Mouse (Mus musculus): ENCODE data around the gene Pdzd4. TPM values are rescaled to one million over a fixed set of nuclear protein-coding genes. Genes with fewer than 3 reads are reported as not detected.

Pdzd4 gene
- polyA plus RNA-seq, 1 experiment from 2014 or later: 1.2 TPM

DNA sequence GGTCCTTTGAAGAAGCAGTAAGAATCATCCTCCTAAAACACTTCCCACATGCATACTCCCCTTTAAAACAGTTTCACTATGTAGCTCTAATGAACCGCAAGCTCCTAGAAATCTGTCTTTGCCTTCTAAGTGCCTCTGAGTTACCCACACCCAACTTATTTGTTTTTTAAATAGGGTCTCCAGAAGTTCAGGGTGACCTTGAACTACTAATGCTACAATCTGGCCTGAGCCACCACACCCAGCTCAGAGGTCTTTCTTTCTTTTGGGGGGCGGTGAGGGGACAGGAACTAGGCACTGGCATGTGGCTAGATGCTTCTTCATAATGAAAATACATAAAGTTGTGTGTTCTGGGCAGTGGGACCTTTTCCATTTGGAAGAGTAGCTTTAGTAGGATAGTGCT lies 27.3 kb downstream of the Pdzd4 start:
- H3K9me3 ChIP-seq (ENCODE audit: control insufficient read depth, low read length): no peaks in the 10 kb centered on the region
- 86% methylated on average over 2 of the region's 2 CpGs for WGBS
- no peak overlapping the region for H3K27ac ChIP-seq (ENCODE audit: low read depth)
- ATAC-seq (replicated peaks; ENCODE audit: low FRiP score, low TSS enrichment, low read depth) (no peak), DNase-seq (ENCODE audit: low spot score) (no peak)
- no peak overlapping the region for H3K4me3 ChIP-seq (ENCODE audit: low read depth, low read length)
- H3K36me3 ChIP-seq (ENCODE audit: control insufficient read depth, insufficient read depth, low read length): 0 out of 2 replicates have a peak, but pooled peaks cover under 1% of the 10 kb centered on the region
- no peaks in the 10 kb centered on the region for H3K4me1 ChIP-seq (replicated peaks; ENCODE audit: control insufficient read depth, insufficient read depth, low read length)
- H3K9ac ChIP-seq (ENCODE audit: low read length): no peak overlapping the region
- H3K4me2 ChIP-seq (ENCODE audit: low read length): no peak overlapping the region
- H3K27me3 ChIP-seq (replicated peaks; ENCODE audit: control insufficient read depth, insufficient read depth, low read length): no peaks in the 10 kb centered on the region

DNA sequence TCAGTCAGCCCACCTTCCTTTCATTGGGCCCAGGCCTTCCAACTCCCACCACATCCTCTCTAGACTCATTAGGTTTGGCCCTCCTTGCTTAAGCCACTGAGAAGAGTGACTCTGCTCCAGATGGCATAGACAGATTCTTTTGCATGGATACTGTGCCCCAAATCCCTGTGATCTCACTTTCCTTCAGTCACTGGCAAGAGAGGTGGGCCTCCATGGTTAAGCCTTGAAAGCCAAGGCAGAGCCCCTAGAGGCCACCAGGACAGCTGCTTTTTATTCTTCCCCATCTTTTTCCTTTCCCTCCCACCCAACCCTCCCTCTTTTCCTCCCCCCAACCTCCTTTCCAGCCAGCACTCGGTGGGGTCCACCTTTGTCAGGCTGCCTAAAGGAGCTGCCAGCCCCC lies 31.3 kb downstream of the Pdzd4 start:
- no peak overlapping the region for H3K4me2 ChIP-seq (ENCODE audit: low read length)
- no peak for ATAC-seq (replicated peaks; ENCODE audit: low FRiP score, low TSS enrichment, low read depth)
- 20% methylated on average over 1 of the region's 1 CpGs for WGBS
- no peak for DNase-seq (ENCODE audit: low spot score)
- H3K27ac ChIP-seq (ENCODE audit: low read depth): no peak overlapping the region
- H3K4me1 ChIP-seq (replicated peaks; ENCODE audit: control insufficient read depth, insufficient read depth, low read length): no peaks in the 10 kb centered on the region
- H3K27me3 ChIP-seq (replicated peaks; ENCODE audit: control insufficient read depth, insufficient read depth, low read length): no peaks in the 10 kb centered on the region
- H3K36me3 ChIP-seq (ENCODE audit: control insufficient read depth, insufficient read depth, low read length): peaks cover 13% of the 10 kb centered on the region; the same call in 1 of the 2 replicates
- no peaks in the 10 kb centered on the region for H3K9me3 ChIP-seq (ENCODE audit: control insufficient read depth, low read length)
- no peak overlapping the region for H3K9ac ChIP-seq (ENCODE audit: low read length)
- H3K4me3 ChIP-seq (ENCODE audit: low read depth, low read length): no peak overlapping the region

DNA sequence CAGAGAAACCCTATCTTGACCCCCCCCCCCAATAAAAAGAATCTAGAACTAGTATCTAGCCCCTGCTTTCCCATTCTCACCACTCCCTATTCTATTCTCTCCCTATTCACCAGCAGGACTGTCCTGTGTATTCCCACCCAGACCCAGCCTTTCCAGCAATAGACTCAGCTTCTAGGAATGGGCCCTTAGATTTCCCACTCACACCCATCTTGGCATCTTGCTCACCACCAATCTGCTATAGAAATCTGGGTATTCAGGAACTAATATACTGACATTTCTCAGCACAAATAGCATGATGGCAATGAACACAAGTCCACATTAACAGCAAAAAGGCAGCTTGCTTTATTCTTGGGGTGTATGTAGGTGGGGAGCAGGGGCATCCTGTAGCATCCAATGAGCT lies 31.7 kb downstream of the Pdzd4 start:
- Histone ChIP-seq H3K27me3 (replicated peaks; ENCODE audit: control insufficient read depth, insufficient read depth, low read length) (no peaks in the 10 kb centered on the region), H3K9ac (ENCODE audit: low read length) (no peak overlapping the region), H3K4me1 (replicated peaks; ENCODE audit: control insufficient read depth, insufficient read depth, low read length) (no peaks in the 10 kb centered on the region), H3K36me3 (ENCODE audit: control insufficient read depth, insufficient read depth, low read length) (peaks cover 13% of the 10 kb centered on the region; the same call in 1 of the 2 replicates), H3K9me3 (ENCODE audit: control insufficient read depth, low read length) (no peaks in the 10 kb centered on the region), H3K27ac (ENCODE audit: low read depth) (no peak overlapping the region), H3K4me3 (ENCODE audit: low read depth, low read length) (no peak overlapping the region), H3K4me2 (ENCODE audit: low read length) (no peak overlapping the region)
- DNase-seq (ENCODE audit: low spot score) (no peak), ATAC-seq (replicated peaks; ENCODE audit: low FRiP score, low TSS enrichment, low read depth) (no peak)

DNA sequence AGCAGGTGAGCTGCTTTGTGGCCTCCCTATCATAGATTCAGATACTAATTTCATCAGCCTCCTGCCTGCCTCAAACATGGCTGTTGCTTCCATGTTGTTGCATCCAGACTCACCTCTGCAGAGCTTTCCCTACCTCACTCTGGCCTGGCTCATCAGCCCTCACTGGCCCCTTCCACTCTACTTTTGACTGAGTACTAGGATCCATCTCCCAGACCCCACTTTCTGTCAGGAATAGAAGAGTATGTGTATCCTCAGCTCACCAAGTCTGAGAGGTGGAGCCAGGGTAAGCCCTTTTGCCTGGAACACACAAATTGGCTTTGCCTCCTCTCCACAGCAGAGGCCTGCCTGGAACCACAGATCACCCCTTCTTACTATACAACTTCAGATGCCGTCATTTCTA lies 36.3 kb downstream of the Pdzd4 start:
- no peaks in the 10 kb centered on the region for H3K27me3 ChIP-seq (replicated peaks; ENCODE audit: control insufficient read depth, insufficient read depth, low read length)
- peak overlapping the region; percentile 56 for H3K4me2 ChIP-seq (ENCODE audit: low read length)
- no peak for ATAC-seq (replicated peaks; ENCODE audit: low FRiP score, low TSS enrichment, low read depth)
- 0 out of 2 replicates have a peak overlapping the region, but pooled peaks have one; percentile 54 for H3K4me3 ChIP-seq (ENCODE audit: low read depth, low read length)
- no peak overlapping the region for H3K27ac ChIP-seq (ENCODE audit: low read depth)
- peaks cover 6% of the 10 kb centered on the region for H3K4me1 ChIP-seq (replicated peaks; ENCODE audit: control insufficient read depth, insufficient read depth, low read length)
- no peaks in the 10 kb centered on the region for H3K9me3 ChIP-seq (ENCODE audit: control insufficient read depth, low read length)
- no peak overlapping the region for H3K9ac ChIP-seq (ENCODE audit: low read length)
- no peak for DNase-seq (ENCODE audit: low spot score)
- peaks cover 13% of the 10 kb centered on the region; the same call in 1 of the 2 replicates for H3K36me3 ChIP-seq (ENCODE audit: control insufficient read depth, insufficient read depth, low read length)
- WGBS: 90% methylated on average over 1 of the region's 1 CpGs

DNA sequence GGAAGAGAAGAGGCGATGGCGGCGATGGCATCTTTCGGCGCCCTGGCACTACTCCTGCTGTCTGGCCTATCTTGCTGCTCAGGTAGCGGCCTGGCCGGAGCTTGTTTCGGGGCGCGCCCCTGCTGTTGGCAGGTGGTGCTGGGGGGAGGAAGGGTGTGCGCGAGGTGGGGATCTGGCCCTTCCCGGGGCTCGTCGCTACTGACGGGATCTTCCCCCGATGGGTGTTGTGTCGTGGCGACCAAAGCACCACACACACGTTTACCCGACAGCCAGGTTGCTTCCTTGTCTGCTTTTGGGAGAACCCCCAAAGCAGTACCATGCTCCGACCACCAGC lies 37.6 kb downstream of the Pdzd4 start:
- peak overlapping the region; percentile 54 for H3K4me3 ChIP-seq (ENCODE audit: low read depth, low read length)
- no peaks in the 10 kb centered on the region for H3K27me3 ChIP-seq (replicated peaks; ENCODE audit: control insufficient read depth, insufficient read depth, low read length)
- no peaks in the 10 kb centered on the region for H3K9me3 ChIP-seq (ENCODE audit: control insufficient read depth, low read length)
- peak overlapping the region; percentile 69 for H3K27ac ChIP-seq (ENCODE audit: low read depth)
- 9% methylated on average over 17 of the region's 22 CpGs for WGBS
- peak overlapping the region; percentile 56 for H3K4me2 ChIP-seq (ENCODE audit: low read length)
- peaks cover 6% of the 10 kb centered on the region for H3K4me1 ChIP-seq (replicated peaks; ENCODE audit: control insufficient read depth, insufficient read depth, low read length)
- ATAC-seq (replicated peaks; ENCODE audit: low FRiP score, low TSS enrichment, low read depth) (peak; percentile 36; the same call in 1 of the 2 replicates), DNase-seq (ENCODE audit: low spot score) (no peak)
- peaks cover 9% of the 10 kb centered on the region; the same call in 1 of the 2 replicates for H3K36me3 ChIP-seq (ENCODE audit: control insufficient read depth, insufficient read depth, low read length)
- peak overlapping the region; percentile 76 for H3K9ac ChIP-seq (ENCODE audit: low read length)

DNA sequence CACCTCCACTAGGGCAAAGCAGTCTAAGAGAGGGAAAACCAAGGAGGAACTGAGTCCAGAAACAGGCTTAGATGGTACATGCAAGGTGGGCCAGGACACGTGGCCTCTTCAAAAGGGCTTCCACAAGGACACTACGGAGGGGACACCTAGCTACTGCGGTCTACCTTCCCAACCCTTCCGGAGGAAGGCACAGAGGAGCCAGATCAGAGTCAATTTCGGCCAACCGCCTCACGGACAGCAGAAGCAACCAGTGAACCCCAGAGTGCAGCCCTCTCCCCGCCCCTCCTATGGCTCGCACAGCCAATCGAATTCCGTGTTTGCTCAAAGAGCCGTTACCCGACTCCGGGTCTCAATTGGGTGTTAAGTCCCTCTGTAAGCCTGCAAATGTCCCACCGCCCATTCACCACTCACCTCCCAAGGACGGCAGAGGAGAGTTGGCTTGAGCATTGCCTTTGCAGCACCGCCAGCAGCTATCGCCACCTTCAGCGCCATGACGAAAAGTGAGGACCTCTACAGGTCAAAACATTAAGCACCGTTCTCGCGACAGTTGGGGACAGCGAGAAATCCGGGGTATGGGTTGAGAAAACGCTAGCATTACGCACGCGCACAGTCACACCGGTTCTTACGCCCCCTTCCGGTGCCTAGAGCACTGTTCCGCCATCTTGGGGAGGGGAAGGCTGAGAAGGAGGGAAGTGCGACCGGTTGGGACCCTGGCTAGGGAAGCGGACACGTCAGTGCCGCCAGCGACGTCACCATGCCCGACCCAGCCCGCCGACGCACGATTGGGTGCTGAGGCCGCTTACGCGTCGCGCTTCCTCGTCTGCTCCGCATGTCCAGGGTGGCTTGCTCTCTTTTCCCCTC lies 38.2 kb downstream of the Pdzd4 start, which contains the start of the genes Idh3g and Ssr4:
TSS of gene Idh3g (minus strand) at position 534 of the 861 bp plus-strand sequence.
TSS of gene Ssr4 (plus strand) at position 665 of the 861 bp plus-strand sequence.
- Histone ChIP-seq H3K4me3 (ENCODE audit: low read depth, low read length) (peak within 1 kb of the TSS; percentile 54), H3K27ac (ENCODE audit: low read depth) (peak within 1 kb of the TSS; percentile 86), H3K4me1 (replicated peaks; ENCODE audit: control insufficient read depth, insufficient read depth, low read length) (peaks cover 6% of the 10 kb centered on the region), H3K9ac (ENCODE audit: low read length) (peak within 1 kb of the TSS; percentile 76), H3K4me2 (ENCODE audit: low read length) (peak within 1 kb of the TSS; percentile 58), H3K27me3 (replicated peaks; ENCODE audit: control insufficient read depth, insufficient read depth, low read length) (no peaks in the 10 kb centered on the region), H3K9me3 (ENCODE audit: control insufficient read depth, low read length) (no peaks in the 10 kb centered on the region), H3K36me3 (ENCODE audit: control insufficient read depth, insufficient read depth, low read length) (peaks cover 12% of the 10 kb centered on the region; the same call in 1 of the 2 replicates)
- 9% methylated on average over 51 of the region's 52 CpGs for WGBS
- ATAC-seq (replicated peaks; ENCODE audit: low FRiP score, low TSS enrichment, low read depth) (peak; percentile 95), DNase-seq (ENCODE audit: low spot score) (peak; percentile 95)

DNA sequence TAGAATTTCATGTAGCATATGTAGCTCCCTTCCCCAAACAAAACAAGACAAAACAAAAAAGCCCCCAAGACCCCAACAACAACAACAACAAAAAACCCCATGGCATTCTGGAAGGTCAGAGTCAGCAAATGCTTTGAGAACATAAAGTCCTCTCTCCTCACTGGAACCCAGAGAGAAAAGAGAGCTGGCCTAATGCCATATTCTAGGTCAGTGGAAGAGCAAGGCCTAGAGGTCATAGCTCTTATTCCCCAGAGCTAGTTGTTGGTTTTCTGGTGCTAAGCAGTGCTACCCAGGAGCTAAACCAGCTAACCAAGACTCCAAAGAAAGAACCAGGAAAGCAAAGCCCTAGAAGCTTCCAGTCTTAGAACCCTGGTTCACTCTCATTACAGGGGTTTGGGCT lies 39.1 kb downstream of the Pdzd4 start:
- no peak for DNase-seq (ENCODE audit: low spot score)
- peak overlapping the region; percentile 86; the same call in 1 of the 2 replicates for H3K27ac ChIP-seq (ENCODE audit: low read depth)
- no peak for ATAC-seq (replicated peaks; ENCODE audit: low FRiP score, low TSS enrichment, low read depth)

DNA sequence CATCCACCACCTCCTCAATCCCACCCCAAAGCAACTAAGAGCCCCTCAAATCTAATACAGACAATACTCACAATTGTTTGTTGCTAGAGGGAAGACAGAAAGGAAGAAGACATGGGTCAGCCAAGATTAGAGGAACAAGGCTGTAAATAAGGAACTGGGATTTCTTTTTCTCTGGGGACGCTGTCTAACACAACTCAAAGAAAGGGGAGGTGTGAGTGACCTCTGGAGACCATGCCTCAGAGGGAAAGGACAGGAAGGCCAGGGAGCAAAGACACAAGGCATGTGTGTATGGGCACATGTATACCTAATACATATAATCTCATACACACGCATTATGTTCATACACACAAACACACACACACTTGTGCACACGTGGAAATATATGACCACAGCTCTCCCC lies 42.5 kb downstream of the Pdzd4 start:
- peaks cover 6% of the 10 kb centered on the region for H3K4me1 ChIP-seq (replicated peaks; ENCODE audit: control insufficient read depth, insufficient read depth, low read length)
- no peak overlapping the region for H3K4me2 ChIP-seq (ENCODE audit: low read length)
- H3K4me3 ChIP-seq (ENCODE audit: low read depth, low read length): no peak overlapping the region
- WGBS: 87% methylated on average over 3 of the region's 3 CpGs
- ATAC-seq (replicated peaks; ENCODE audit: low FRiP score, low TSS enrichment, low read depth) (no peak), DNase-seq (ENCODE audit: low spot score) (no peak)
- H3K27me3 ChIP-seq (replicated peaks; ENCODE audit: control insufficient read depth, insufficient read depth, low read length): no peaks in the 10 kb centered on the region
- no peak overlapping the region for H3K9ac ChIP-seq (ENCODE audit: low read length)
- H3K36me3 ChIP-seq (ENCODE audit: control insufficient read depth, insufficient read depth, low read length): peaks cover 38% of the 10 kb centered on the region
- no peaks in the 10 kb centered on the region for H3K9me3 ChIP-seq (ENCODE audit: control insufficient read depth, low read length)
- H3K27ac ChIP-seq (ENCODE audit: low read depth): no peak overlapping the region

More for the DNA sequence above, 39.1 kb downstream of the Pdzd4 start:
- no peaks in the 10 kb centered on the region for H3K27me3 ChIP-seq (replicated peaks; ENCODE audit: control insufficient read depth, insufficient read depth, low read length)
- peaks cover 6% of the 10 kb centered on the region for H3K4me1 ChIP-seq (replicated peaks; ENCODE audit: control insufficient read depth, insufficient read depth, low read length)
- H3K4me3 ChIP-seq (ENCODE audit: low read depth, low read length): peak overlapping the region; percentile 54
- H3K9me3 ChIP-seq (ENCODE audit: control insufficient read depth, low read length): no peaks in the 10 kb centered on the region
- peak overlapping the region; percentile 70 for H3K9ac ChIP-seq (ENCODE audit: low read length)
- peak overlapping the region; percentile 58 for H3K4me2 ChIP-seq (ENCODE audit: low read length)
- H3K36me3 ChIP-seq (ENCODE audit: control insufficient read depth, insufficient read depth, low read length): peaks cover 20% of the 10 kb centered on the region

Measured in intestine, embryonic 14.5 days (tissue).